ENCODE assay signal across 8 mouse cellular contexts in genomic region chr17:94864531-94865318, GRCm38 (mm10).
DNase-seq lines count a peak whose midpoint lies in the region; ATAC-seq lines count a peak whose summit lies in the region.
"Not testable (repeated sequence)": the region's sequence is repeated elsewhere in the genome, so short reads cannot be mapped to it uniquely, and the experiment has no call there.

No protein-coding gene starts in this region.

- WGBS in hindbrain, embryonic 14.5 days = 10% methylated on average over 21 of the region's 21 CpGs

- peak overlapping the region; percentile 52 for H3K9ac ChIP-seq in hindbrain, embryonic 14.5 days

- H3K4me1 ChIP-seq in hindbrain, embryonic 14.5 days (replicated peaks; ENCODE audit: control insufficient read depth, insufficient read depth, low read length) = not testable (repeated sequence)

- H3K27me3 ChIP-seq in hindbrain, embryonic 14.5 days (ENCODE audit: control insufficient read depth, insufficient read depth, low read length) = not testable (repeated sequence)

- H3K4me2 ChIP-seq in hindbrain, embryonic 14.5 days (replicated peaks) = peak overlapping the region; percentile 57

- peak overlapping the region; percentile 18; the same call in 1 of the 2 replicates for H3K27ac ChIP-seq in hindbrain, embryonic 14.5 days

- peak; percentile 98 for DNase-seq in R1 (ENCODE audit: low read depth, low spot score)
- peak; percentile 63 to 71 for DNase-seq in cerebellum, postnatal 25 days
- peak; percentile 45 to 57 for DNase-seq in frontal cortex, postnatal 25 days (ENCODE audit: low spot score in 2 of 2)
- peak; percentile 70 for DNase-seq in hindbrain, embryonic 14.5 days (ENCODE audit: low spot score)
- DNase-seq in layer of hippocampus, postnatal 36 days = peak; percentile 61 to 73
- DNase-seq in lung, postnatal 36 days = peak; percentile 87
- peak; percentile 11 for DNase-seq in retina, postnatal 7 days (ENCODE audit: low read depth, low spot score)
- DNase-seq in urinary bladder, adult 2 months (ENCODE audit: low spot score) = peak; percentile 51

- peak overlapping the region; percentile 47 for H3K4me3 ChIP-seq in hindbrain, embryonic 14.5 days (replicated peaks; ENCODE audit: low read length)

- peak; percentile 98 for ATAC-seq in hindbrain, embryonic 14.5 days (ENCODE audit: low FRiP score)

- not testable (repeated sequence) for H3K9me3 ChIP-seq in hindbrain, embryonic 14.5 days (ENCODE audit: control insufficient read depth, low read length)

- not testable (repeated sequence) for H3K36me3 ChIP-seq in hindbrain, embryonic 14.5 days (replicated peaks; ENCODE audit: control insufficient read depth, insufficient read depth)

Comparison
In these comparisons a context has a peak if more than half of its experiments do, and no peak if none do; other contexts are left out.
1. Peak in every context shown above with its lines: DNase-seq, ATAC-seq, H3K4me3 ChIP-seq and H3K27ac ChIP-seq.
2. DNase-seq: peak in every context shown above with its lines; median percentile 98 in R1; 87 in lung, postnatal 36 days; 70 in hindbrain, embryonic 14.5 days; 67 in cerebellum, postnatal 25 days; 67 in layer of hippocampus, postnatal 36 days; 51 in frontal cortex, postnatal 25 days; 51 in urinary bladder, adult 2 months; 11 in retina, postnatal 7 days.